Mouse (Mus musculus) embryo, embryonic 10.5 days (tissue): ENCODE measurements around the gene Rab3c.

Source experiments
- DNase-seq: peaks from one replicate; pipeline ENCODE4 v3.0.0-alpha.2; 2015; ENCODE audit warnings: low spot score

Gene Rab3c

DNA sequence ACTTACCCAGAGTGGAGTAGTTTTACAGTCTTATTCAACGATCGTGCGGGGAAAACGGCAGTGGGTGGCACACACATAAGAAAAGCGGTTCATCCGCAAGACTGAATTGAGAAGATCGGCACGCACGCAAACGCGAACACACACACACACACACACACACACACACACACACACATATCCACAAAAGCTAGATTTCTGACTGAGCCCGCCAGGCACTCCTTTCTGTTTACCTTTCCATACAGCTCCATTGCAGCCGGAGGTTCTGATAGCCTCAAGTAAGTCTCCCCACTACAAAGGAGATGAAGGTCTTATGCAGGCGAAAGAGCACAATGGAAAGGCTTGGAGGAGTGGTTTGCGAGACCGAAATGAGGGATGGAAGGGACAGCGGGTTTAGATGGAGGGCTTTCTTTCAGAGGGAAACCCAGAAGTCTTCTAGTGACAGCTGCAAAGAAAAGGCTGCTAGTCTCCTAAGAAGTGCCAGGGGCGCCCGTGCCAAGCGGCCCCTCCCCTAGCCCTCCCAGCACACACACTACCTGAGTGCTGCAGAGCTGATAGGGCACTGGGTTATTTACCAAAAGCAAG lies at the start of gene Rab3c:
TSS of gene Rab3c (minus strand) at position 434 of the 582 bp plus-strand sequence.
- peak; percentile 47 for DNase-seq

DNA sequence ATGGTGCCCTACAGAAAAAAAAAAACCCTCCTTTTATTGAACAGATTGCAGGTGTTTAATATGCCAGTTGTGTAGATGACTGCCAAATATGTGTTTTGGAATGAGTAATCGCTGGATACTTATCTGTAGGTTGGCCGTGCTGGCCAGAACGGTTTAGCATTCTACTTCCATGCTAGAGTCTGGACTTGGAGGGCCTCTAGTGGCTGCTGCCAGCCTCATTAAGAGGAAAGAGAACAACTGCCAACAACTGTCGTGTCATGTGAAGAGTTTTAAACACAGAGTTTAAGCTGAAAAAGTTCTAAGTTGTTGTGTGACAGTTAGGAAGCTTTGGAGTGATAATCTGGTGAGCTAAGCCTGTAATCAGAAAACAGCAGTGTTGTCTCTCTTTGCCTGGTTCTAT lies 38.0 kb upstream of the Rab3c start:
- DNase-seq = no peak

DNA sequence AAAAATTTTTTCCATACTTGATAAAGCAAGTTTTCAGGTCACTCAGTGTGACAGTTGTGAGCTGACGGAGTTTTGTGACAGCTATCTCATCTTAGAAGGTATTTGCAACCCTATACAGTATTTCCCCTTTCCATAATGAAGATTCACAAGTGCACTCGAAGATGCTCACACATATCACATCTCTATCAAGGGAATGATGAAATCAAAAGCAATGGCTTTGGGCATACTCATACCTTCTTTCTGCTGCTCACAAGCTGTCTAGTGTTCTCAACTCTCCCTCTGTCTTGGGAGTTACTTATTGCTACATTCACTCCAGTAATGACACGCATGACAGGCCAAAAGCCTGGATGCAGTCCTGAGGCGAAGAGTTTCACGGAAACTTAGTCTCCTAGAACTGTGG lies 26.4 kb upstream of the Rab3c start:
- DNase-seq = no peak

DNA sequence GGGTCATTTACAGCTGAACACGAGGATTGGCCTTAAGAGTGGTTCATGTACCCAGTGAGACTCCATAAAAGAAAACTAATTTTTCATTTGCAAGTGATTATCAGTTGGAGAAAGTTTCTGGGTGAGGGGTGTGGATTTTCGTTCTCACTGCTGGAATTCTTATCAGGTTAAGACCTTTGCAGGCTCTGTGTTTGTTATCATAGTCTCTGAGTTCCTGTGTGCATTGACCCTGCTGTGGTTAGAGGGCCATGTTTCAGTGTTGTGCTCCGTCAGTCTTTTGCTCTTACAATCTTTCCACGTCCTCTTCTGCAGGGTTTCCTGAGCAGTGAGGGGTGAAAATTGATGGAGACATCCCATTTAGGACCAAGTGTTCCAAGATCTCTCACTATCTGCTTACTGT lies 16.3 kb upstream of the Rab3c start:
- no peak for DNase-seq

DNA sequence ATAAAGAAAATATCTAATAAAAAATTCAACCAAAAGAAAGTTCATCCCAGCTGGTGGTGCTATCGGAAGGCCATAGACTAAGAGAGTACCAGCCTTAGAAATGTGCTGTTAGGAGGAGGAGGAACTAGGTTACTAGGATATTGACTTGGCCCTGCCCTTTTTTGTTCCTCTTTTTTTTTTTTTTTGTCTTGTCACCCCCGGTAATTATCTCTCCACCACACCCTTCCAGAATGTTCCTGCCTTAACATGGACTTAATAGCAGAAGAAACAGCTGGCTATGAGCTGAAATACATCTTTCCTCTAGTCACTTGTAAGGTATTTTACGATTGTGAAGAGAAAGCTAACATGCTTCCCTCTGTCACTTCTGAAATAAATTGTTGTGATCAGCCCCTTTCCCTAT lies 7.7 kb upstream of the Rab3c start:
- DNase-seq = no peak

DNA sequence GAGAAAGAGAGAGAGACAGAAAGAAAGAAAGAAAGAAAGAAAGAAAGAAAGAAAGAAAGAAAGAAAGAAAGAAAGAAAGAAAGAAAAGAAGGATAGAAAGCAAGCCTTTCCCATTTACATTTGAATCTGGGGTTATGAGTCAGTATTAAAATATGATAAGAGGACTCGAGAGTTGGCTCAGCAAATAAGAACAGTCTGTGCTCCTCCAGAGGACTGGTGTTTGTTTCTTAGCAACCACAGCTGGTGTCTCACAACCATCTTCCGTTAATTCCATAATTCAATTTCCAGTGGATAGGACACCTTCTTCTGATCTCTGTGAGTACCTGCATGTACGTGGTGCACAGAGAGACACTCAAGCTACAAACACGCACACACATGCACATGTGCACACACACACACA lies 3.0 kb upstream of the Rab3c start:
- DNase-seq = no peak

DNA sequence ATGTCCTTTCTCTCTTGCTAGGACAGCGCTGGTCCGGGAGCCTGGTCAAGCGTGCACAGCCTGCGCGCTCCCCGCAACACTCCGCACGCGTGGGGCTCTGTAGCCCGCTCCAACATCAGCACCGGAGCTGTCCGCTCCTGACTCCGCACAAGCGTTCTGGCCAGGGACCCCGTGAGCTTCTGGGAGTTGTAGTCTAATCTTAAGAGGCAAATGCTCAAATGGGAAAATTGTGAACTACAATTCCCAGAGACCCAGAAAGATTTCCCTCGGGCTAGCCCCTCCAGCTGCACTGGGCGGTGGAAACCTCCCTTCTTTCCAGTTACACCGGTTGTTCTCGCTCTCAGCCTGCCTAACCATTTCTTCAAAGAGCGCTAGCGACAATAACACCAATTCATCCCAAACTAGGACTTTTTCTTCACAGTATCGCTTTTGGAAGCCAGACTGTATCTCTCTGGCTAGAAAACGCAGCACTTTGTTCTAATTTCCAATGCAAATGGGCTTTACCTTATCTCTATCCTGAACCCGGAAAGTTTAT lies 701 bp downstream of the Rab3c start:
- peak; percentile 95 for DNase-seq

DNA sequence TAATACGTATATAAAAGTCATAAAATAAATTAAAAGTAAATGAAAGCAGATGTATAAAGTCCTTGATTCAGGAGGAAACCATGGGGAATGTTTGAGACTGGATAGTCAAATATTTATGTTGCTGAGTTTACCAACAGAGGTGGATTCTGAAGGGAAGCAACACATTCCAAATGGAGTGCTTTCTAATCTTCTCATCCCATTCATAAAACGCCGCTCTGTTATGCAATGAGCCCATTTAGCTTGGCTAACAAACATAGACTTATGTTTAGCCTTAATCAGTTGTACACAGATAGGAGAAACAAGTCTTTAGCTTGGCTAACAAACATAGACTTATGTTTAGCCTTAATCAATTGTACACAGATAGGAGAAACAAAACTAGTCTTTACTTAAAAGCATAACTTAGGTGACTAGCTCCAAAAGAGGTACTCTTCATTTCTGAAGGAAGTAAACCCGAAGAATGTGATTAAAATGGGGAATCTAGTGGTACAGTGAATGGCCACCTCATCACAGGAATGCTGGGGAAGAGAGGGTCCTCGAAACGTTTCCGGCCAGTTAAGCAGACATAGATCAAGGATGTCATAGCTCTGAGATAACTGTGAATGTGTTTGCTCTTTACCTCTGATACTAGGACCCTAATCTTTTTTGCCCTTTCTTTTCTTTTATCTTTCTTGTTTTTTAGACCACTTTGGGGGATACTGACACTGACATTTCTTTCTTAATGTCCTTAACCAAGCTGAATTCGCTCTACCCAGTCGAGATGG lies 1.6 kb downstream of the Rab3c start:
- DNase-seq = no peak

DNA sequence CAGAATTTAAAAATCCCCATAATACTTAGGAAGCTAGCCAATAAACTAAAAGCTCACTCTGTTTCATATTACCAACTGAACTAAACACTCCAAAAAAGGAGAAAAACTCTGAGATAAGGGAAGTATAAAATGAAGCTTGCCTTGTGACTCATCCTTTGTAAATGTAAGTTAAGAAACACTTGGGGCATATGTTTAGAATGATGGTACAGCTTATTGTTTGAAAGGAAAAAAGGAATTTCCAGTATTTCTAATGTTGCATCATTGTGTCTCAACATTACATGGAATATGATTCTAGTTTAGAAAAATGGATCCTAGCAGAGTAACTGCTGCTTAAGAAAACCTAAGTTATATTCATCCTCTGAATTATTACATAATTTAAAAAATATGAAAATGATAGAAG lies 3.1 kb downstream of the Rab3c start:
- no peak for DNase-seq

DNA sequence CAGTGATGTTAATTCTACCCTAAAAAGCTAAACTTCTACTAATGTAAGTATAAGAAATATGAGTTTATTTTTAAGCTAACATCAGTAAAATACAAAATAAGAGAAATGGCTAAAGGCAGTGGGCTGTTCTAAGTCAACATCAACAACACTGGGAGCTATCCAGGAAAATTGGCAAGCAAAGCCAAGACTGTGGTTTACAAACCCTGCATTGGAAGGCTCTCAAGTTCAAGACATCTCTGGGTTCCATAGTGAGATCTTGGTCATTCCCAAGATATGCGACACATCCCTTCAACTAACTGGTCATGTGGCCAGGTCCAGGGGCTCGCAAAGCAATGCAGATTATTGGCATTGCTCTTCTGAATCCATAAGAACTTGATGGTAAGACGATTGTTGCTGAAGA lies 5.3 kb downstream of the Rab3c start:
- no peak for DNase-seq

DNA sequence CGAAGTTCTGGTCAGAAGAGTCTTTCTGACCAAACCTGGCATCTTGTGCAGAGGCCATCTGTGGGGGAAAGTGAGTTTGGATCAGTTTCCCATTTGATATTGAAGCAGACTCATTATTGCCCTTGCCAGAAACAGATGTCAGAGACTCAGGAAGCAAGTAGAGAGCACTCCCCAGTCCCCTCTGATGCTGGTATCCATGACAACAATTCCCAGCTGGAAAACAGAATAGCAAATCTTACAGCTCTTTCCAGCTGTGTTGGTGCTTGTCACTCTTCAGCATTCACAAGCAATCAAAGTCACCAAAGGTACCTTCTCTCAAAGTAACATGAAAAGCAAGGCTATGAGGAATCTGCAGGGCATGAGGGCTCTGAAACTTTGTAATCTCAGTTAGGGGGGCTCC lies 20.1 kb downstream of the Rab3c start:
- peak; percentile 51 for DNase-seq

DNA sequence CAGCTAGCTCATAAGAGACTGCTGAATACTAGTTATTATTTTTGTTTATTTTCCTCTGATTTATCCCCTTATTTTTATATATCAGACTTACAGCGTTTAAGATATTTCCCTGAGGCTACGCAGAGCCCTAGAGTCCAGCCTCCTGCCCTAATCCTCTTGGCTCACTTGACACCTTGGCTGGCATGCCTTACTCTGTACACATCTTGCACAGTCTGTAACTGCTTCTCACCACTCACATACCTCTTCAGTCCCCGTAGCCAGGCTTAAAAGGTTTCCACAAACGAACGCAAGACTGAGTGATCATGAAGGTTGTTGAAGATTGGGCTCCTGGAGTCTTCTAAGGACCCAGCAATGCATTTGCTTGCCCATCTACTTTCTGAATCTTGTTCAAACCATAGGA lies 29.3 kb downstream of the Rab3c start:
- no peak for DNase-seq

DNA sequence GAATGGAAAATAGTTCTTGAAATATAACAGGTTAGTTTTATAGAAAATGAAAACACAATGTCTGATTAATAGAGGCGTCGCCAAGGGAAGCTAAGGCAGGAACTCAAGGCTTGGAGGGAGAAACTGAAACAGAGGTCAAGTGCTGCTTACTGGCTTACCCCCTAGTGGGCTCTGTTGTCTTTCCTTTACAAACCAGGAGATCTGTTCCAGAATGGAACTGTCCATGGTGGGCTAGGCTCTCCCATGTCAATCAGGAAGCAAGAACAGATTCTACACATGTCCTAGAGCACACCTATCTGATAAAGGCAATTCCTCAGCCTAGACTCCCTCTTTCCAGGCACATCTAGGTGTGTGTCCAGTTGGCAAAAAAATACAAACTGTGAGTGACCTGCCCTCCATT lies 32.3 kb downstream of the Rab3c start:
- no peak for DNase-seq

DNA sequence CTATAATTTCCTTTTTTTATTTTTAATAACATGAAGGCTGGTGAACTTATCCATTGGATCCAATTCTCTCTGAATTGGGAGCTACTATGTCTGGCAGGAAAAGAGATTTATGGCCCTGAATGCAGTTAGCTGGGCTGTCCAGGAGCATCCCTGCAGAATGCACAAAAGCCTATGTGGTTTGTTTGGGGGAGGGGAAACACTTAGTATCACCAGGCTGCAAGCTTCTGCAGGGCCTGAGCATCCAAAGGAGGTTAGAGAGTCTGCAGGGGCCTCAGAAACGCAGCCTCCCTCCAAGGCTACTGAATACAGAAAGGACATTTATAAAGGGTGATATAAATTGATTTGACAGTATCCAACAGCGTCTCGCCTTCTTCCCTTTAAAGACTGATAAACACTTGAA lies 41.8 kb downstream of the Rab3c start:
- DNase-seq = peak; percentile 23

DNA sequence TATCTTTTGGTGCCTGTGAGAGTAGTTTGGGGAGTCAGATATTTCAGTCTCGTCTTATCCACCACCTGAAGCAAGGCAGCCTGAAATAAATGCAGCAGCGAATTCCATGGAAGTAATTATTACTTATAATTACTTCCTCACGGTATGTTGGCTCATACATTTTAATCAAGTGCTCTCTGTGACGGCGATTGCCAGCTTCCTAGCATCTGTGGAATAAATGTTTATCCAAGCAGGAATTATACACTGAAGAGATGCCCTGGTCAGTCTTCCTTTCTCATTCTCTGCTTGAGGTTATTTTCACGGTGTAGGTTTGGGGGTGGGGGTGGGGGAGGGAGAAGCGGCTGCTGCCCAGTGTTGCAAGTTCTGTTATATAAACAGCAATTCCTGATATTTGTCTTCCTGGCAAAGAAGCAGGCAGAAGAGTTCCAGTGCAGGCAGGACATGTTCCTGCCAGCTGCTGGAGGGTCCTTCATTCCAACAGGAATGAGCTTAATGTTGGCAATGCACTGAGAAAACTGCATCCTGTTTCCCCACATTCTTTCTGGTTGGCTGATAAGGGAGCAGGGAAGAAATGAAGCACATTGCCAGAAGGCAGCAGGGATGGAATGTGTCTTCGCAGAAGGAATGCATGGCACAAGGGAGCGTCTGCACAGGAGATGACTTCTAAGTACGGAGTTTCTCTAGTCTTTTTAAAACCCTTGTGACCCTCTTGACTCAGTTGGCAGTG lies 43.4 kb downstream of the Rab3c start:
- DNase-seq = peak; percentile 31

DNA sequence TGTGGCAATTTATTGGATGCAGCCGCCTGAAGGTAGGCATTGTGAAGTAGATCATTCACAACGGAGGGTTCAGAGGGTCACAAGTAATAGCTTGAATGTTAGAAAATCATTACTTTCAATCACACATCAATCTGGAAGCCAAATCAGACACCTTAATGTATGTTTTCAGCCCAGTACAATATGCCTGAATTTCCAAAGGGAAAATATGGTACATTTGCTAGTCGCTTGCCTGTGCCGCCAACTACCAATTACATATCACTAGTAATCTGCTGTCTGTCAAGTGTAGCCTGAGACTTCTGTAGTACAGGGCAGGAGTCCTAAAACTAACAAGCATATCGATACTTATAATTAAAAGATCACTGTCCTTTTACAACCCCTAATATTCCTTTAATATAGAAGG lies 47.4 kb downstream of the Rab3c start:
- DNase-seq = no peak

DNA sequence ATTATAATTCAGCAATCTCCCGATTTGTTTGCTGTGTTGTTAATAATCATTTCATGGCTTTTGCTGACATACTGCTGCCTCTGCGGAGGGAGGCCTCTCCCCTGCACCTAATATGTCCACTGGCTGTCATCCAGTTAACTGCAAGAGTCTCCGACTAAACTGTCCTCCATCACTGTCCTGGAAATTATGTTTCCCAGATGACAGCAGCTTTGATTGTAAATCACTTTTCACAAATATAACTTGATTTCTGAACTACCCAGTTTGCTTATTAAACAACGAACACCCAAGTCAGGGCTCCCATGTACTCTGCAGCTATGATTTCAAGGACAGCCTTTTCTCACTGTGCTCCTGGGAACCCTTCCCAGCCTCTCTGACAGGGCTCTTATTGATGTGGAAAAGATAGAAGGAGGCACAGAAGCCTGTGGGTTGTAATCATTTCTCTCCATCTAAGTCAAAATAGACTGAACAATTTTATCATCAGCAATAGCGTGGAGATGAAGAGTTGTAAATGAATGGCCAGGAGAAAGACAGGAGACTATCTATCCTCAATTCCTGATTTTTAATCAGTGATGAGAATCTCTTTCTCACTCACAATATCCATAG lies 49.6 kb downstream of the Rab3c start:
- no peak for DNase-seq

DNA sequence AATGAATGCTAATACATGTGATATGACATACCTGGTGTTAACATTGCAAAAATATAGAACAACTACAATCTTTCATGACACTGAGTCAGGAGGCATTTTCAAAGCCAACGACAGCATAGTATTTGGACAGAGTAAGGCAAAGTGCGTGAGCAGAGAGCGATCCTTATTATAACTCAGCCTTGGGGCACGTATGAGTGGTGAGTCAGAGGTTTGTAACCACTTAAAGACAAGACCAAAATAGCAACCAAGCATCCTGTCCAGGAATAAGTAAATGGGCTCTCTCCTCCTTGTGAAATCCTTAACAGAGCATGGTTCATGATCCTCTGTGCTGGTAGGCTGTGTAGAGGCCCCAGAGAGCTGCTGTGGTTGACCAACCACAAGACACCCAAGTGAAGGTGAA lies 50.8 kb downstream of the Rab3c start:
- DNase-seq = no peak

DNA sequence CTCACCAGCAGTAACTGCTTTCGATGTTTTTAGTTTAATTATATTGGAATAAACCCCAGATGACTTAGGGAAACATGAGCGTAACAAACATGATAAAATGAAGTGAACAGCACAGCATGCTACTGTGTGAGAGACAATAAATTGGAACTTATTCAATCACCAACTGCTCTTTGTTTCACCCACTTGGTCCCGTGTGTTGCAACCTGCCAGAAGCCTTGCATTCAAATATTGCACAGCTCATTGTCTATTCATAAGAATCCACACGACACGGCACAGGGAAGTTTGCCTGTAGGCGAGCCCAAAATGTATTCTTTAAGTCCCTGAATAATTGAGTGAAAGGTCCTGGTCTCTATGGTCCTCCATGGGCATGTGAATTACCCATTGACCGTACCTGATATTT lies 61.6 kb downstream of the Rab3c start:
- DNase-seq = no peak

DNA sequence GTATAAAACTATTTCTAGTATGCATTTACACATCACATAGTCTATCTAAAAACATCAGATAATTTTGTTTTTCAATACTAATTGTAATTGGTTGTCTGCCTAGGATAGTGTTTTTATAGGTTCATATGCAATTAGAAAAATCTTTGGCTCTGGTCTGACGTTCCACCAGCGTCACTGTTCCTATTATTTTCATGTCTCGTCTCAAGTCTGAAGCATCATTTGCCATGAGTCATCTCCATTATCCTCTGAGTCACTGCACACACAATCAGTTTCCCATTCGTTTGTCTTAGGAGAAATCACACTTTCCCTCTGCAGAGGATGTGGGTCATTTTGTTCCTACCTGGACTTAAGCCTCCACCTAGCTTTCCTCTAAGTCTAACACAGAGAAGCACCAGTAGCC lies 62.3 kb downstream of the Rab3c start:
- DNase-seq = no peak

DNA sequence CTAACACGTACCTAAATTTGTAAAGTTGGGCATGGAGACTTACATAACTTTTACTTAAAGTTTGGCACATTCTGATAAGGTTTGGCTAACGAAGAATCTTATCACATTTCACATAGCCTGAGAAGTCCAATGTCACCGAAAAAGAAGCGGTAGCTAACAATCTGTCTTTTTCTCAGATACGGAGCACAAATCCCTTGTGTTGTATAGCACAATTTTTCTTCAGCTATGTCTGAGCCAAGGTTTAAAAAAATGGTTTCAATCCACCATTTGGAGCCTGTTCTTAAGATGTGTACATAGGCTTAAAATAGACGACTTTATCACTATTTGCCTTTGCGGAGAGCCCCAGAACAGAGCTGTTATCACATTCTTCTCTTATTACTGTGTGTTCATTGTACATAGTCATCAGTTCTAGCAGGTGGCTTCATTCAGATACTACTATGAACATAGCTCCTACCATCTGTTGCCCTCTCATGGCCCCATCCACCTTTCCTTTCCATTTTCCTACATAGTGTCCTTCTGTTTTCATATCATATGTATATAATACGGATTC lies 69.2 kb downstream of the Rab3c start:
- no peak for DNase-seq

DNA sequence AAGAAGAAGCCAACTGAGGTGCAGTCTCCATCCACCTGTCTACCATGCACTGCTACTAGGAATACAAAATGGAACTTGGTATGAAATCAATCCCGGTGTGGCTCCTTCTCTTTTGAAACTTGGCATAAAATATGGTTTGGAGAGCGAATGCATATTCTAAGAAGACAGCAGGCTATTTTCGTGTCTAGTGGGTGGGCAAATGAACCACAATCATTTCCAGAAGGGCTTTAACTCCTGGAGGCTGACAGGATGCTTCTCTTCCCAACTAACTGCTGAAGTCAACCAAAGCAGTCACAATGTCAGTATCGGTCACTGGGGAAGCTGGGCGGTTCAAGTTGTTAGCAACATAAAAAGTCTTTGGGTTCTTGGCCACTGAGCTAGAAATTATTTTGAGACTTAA lies 81.9 kb downstream of the Rab3c start:
- DNase-seq = no peak
